Mouse (Mus musculus) embryonic stem cell, embryonic (primary cell): ENCODE results near the gene Tsc22d4.

Experiments
- CTCF ChIA-PET, 4 experiments: fragments of 300-600 bp in 2 of 4; fragments of 350-600 bp in 2 of 4; sonication (Branson Sonifier 250); formaldehyde crosslinking; loops; one replicate each; lab custom pipeline; 2022; ENCODE audit warnings: inconsistent platforms in 2 of 4; lab: Charles Lee
- POLR2A ChIA-PET, 4 experiments: fragments of 300-600 bp in 2 of 4; fragments of 350-600 bp in 2 of 4; sonication (Branson Sonifier 250); formaldehyde crosslinking; loops; one replicate each; lab custom pipeline; 2022; ENCODE audit warnings: antibody characterized with exemption in 4 of 4, inconsistent platforms in 1 of 4; lab: Charles Lee

The Tsc22d4 gene

DNA sequence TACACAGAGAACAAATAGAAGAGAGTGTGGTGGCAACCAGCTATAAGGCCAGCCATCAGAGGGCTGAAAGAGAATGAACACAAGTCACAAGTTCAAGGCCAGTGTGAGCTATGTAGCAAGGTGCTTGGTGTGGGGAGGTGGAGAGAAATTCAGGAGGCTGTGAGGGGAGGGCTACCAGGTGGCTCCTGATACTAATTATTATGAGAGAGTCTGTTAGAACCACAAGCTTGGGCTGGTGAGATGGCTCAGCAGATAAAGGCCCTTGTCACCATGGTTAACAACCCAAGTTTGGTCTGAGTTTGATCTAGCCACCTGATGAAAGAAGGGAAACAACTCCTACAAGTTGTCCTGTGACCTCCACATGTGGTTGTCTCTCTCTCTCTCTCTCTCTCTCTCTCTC lies 27.2 kb downstream of the Tsc22d4 start:
- CTCF ChIA-PET = interaction anchor here (0.6 to 1.8 kb wide), 10 partner anchors 13 to 469 kb away, joined by 3 to 7 read pairs (median 3); no protein-coding TSS in a partner anchor
- POLR2A ChIA-PET = interaction anchor here in 2 of 4 experiments (1.2 to 6.2 kb wide), 5 partner anchors 8 to 14 kb away, joined by 3 to 44 read pairs (median 4); partner anchors contain the start of genes Mepce (in 1 of the 2) and Zcwpw1 (in 1 of the 2)

DNA sequence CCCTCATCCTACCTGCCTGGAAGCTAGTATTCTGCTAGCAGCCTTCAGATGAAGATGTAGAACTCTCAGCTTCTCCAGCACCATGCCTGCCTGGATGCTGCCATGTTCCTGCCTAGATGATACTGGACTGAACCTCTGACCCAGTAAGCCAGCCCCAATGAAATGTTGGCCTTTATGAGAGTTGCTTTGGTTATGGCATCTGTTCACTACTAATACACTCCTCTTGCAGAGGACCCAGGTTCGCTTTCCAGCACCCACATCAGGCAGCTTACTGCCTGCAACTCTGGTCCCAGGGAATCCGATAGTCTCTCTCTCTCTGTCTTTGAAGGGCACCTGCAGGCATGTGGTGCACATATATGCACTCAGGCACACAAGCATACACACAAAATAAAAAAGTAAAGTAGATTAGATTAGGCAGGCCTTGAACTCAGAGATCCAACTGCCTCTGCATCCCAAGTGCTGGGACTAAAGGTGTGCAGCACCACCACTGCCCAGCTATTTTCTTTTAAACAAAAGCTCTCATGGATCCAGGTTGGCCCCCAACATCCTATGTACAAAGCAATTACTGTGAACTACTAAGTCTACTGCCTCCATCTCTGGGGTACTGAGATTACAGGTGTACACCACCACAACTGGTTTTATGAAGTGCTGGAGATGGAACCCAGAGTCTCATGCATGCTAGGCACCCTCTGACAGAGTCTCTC lies 30.2 kb downstream of the Tsc22d4 start:
- CTCF ChIA-PET = interaction anchor here in 3 of 4 experiments (0.6 to 4.0 kb wide), 17 partner anchors 10 to 1961 kb away, joined by 3 to 20 read pairs (median 6); partner anchors contain the start of genes Micall2 (in 1 of the 3), Nyap1 (in 1 of the 3), Pop7 (in 1 of the 3) and Sap25 (in 1 of the 3)
- POLR2A ChIA-PET = interaction anchor here (0.7 to 6.2 kb wide), 27 partner anchors 8 to 380 kb away, joined by 3 to 52 read pairs (median 4); partner anchors contain the start of genes Mepce (in 2 of the 4), Tsc22d4 (in 2 of the 4), Zcwpw1 (in 2 of the 4) and Agfg2 (in 1 of the 4)

DNA sequence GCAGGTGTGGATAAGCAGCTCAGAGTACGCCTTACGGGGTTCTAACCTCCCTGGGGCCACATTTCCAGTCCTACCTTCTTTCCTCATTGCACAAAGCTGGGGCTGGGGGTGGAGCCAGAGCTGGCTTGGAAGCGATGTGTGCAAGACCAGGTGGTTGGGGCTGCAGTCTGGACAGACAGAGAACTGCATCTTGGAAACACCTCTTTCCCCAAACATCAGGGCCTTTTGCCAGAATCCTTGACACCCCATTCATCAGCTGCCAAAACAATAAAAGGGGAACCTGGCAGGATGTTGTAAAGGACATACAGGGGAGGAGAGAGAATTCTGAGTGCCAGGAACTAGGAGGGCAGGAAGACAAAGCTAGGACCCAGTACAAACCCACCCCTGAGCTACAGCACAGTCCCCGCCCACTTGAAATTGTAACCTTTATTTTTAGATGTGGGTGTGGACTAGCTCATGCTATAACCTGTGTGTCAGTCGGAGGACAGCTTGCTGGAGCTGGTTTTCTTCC lies 30.9 kb downstream of the Tsc22d4 start:
- POLR2A ChIA-PET = interaction anchor here (0.6 to 6.2 kb wide), 50 partner anchors 9 to 1819 kb away, joined by 3 to 52 read pairs (median 4); partner anchors contain the start of genes Pop7 (in 3 of the 4), Tsc22d4 (in 3 of the 4), Mepce (in 2 of the 4) and Zcwpw1 (in 2 of the 4)
- CTCF ChIA-PET = interaction anchor here in 3 of 4 experiments (0.5 to 4.0 kb wide), 26 partner anchors 8 to 1960 kb away, joined by 3 to 20 read pairs (median 4); partner anchors contain the start of genes Sap25 (in 2 of the 3), Micall2 (in 1 of the 3), Nyap1 (in 1 of the 3) and Pop7 (in 1 of the 3)

DNA sequence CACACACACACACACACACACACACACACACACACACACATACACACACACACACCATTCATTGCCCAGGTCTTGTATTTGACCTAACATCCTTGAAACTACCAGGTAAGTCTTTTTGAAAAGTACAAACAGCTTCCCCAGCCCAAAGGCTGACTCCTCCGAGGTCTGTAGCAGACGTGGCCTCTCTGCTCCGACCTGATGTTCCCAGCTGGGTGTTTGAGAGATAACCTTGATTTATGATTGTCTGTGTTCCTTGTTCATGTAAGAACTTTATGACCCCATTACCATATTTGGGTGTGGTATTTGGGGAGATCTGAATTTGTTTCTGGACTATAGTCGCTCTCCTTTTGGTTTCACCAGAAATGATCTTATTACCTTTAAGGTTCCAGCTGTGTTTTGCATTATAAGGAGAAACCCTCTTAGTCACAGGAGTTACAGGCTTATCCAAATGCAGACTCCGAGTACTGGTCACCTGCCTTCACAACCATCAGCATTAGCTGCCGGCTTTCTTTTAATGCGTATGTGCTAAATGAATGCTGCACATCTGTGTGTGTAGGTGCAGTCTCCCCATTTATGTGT lies 31.8 kb downstream of the Tsc22d4 start:
- POLR2A ChIA-PET = interaction anchor here (0.5 to 6.2 kb wide), 44 partner anchors 8 to 1820 kb away, joined by 3 to 52 read pairs (median 4); partner anchors contain the start of genes Pop7 (in 3 of the 4), Tsc22d4 (in 3 of the 4), Mepce (in 2 of the 4) and Zcwpw1 (in 2 of the 4)
- CTCF ChIA-PET = interaction anchor here in 3 of 4 experiments (0.6 to 4.0 kb wide), 16 partner anchors 9 to 473 kb away, joined by 3 to 20 read pairs (median 6); partner anchors contain the start of genes Sap25 (in 2 of the 3), Pcolce (in 1 of the 3) and Pop7 (in 1 of the 3)

DNA sequence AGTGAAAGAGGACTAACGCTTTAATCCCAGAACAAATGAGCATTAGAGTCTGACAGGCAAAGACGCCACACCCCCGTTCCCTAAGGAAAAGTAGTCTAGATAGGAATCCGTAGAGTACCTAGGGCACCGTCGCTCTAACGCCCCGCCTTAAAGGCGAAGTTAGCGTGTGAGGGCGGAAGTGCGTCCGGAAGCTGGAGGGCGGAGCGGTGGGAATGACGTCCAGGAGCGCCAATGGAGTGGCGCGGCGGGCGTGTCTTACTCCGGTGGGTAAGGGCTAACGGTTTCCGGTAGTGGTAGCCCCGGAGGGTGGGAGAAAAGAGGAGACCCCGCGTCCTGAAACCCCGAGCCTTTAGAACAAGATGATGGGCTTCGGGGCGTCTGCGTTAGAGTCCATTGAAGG lies 33.1 kb downstream of the Tsc22d4 start, which contains the start of gene Ppp1r35:
TSS of gene Ppp1r35 (plus strand) at position 215 of the 400 bp plus-strand sequence.
- ChIA-PET CTCF (interaction anchor here in 3 of 4 experiments (0.5 to 1.2 kb wide), 8 partner anchors 12 to 137 kb away, joined by 3 to 5 read pairs (median 3); partner anchors contain the start of genes Nyap1 (in 1 of the 3) and Sap25 (in 1 of the 3)), POLR2A (interaction anchor here (0.5 to 4.0 kb wide), 21 partner anchors 8 to 707 kb away, joined by 3 to 52 read pairs (median 3); partner anchors contain the start of genes Agfg2 (in 1 of the 4), Mepce (in 1 of the 4), Pop7 (in 1 of the 4) and Serpine1 (in 1 of the 4))

DNA sequence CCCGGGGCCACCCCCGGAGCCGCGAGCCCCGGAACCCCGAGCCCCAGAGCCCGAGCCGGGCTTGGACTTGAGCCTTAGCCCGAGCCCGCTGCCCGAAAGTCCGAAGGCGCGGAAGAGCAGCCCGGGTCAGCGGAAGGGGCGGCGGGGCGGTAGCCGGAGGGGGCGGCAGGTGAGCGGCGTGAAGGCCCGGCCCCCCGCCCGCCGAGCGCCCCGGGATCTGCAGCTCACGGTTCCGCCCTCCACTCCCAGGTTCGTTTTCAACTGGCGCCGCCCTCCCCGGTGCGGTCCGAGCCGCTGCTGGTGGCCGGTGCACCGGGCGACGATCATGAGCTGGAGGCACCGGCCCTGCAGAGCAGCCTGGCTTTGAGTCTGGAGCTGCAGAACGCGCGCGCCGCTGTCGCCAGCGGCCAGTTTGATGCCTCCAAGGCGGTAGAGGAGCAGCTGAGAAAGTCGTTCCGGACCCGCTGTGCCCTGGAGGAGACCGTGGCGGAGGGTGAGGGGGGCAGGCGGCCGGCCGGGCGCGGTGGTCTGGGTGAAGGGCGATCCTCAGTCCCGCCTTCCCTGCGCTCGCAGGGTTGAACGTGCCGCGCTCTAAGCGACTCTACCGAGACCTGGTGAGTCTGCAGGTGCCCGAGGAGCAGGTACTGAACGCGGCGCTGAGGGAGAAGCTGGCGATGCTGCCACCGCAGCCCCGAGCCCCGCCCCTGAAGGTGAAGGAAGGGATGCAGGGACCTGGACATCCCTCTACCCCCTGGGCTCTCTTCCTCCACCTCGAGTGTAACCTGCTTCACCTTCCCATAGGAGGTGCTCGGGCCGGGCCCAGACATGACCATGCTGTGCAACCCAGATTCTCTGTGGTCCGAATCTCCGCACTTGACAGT lies 33.8 kb downstream of the Tsc22d4 start:
- ChIA-PET CTCF (interaction anchor here in 3 of 4 experiments (0.5 to 1.2 kb wide), 9 partner anchors 13 to 420 kb away, joined by 3 to 5 read pairs (median 3); partner anchors contain the start of genes Nyap1 (in 1 of the 3) and Sap25 (in 1 of the 3)), POLR2A (interaction anchor here (0.5 to 4.0 kb wide), 22 partner anchors 7 to 707 kb away, joined by 3 to 52 read pairs (median 3); partner anchors contain the start of genes Agfg2 (in 1 of the 4), Mepce (in 1 of the 4), Pop7 (in 1 of the 4) and Serpine1 (in 1 of the 4))

DNA sequence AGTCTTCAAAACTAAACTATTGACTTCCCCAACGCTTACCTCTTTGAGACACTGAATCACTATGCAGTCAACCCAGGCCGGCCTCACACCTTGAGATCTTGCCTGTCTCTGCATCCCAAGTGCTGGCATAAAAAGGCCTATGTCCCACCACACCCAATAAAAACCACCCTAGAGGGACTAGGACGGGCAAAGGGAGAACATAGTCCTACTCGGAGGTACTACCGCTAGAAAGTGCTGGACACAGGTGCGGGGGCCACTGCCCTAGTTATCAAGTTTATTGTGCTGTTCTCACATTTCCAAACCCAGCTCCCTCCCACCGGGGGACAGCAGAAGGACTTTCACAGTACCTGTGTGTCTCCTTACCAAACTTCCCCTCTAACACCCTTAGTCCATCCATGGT lies 36.1 kb downstream of the Tsc22d4 start:
- ChIA-PET POLR2A (interaction anchor here in 1 of 4 experiments (0.8 to 1.3 kb wide), 3 partner anchors 8 to 260 kb away, joined by 3 read pairs; no protein-coding TSS in a partner anchor), CTCF (interaction anchor here in 1 of 4 experiments (1.6 kb wide), 1 partner anchor 21 kb away, joined by 5 read pairs; no protein-coding TSS in a partner anchor)

DNA sequence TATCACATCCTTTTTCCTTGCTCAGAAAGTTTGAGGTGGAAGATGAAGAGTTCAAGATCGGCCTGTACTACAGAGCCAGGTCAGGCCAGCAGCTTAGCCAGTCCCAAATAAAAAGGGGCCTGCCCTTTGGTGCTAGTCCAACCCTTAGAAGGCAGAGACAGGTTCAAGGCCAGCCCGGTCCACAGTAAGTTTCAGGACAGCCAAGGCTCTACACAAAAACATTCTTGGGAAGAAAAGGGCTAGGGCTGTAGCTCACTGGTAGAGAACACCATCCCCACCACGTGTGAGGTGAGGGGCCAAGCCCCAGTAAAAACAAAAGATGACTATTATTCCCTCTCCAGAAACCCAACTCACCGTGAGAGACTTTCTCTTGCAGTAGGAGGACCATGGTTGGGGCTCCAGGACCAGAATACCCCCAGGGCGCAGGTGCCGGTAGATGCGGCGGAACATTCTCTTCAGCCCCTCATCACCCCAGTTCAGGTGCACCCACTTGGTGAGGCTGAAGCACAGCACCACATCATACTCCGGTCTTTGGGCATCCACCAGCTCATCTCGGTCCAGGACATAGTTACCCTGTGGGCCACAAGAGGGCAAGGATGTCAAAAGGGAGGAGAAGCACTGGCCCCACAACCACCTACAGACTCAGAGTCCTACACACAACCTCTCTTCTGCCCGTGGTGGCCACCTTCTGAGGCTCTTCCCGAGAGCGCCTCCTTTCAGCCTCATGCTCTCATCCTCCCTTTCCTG lies 37.4 kb downstream of the Tsc22d4 start:
- CTCF ChIA-PET = interaction anchor here in 1 of 4 experiments (0.5 to 1.6 kb wide), 4 partner anchors 23 to 721 kb away, joined by 3 to 5 read pairs (median 3); no protein-coding TSS in a partner anchor
- POLR2A ChIA-PET = interaction anchor here in 1 of 4 experiments (1.0 to 4.6 kb wide), 3 partner anchors 8 to 387 kb away, joined by 3 to 44 read pairs (median 3); no protein-coding TSS in a partner anchor

DNA sequence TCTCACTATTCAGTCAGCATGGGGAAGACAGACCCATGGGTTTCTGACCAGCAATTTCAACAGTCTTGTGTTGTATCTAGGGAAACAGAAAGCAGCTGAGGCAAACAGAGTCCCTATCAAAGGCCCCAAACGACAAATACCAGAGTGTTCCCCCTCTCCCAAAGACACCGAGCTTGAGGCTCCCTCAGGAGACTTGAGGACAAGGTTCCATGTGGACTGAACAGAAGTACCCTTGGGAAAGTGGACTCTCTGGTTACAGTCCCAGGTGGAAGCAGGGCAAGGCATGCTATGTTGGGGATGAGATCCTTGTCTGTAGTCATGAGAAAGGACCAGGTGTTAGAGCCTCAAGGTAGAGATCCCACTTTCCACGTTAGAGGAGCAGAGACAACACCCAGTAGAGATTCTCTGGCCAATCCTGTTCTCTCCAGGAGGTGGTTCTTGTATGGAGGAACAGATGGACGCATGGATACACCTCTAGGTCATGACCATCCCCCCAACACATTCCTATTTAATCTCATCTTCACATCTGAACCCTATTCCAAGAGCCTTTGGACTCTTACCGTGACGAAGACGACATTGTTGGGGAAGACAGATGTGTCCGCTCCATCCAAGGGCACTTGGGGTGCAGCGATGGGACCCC lies 38.5 kb downstream of the Tsc22d4 start:
- CTCF ChIA-PET = interaction anchor here in 3 of 4 experiments (0.5 to 0.7 kb wide), 4 partner anchors 29 to 623 kb away, joined by 3 to 4 read pairs (median 3); no protein-coding TSS in a partner anchor
- POLR2A ChIA-PET = interaction anchor here in 2 of 4 experiments (0.7 to 4.6 kb wide), 4 partner anchors 9 to 156 kb away, joined by 3 to 44 read pairs (median 4); partner anchors contain the start of genes Fbxo24 (in 1 of the 2), Lrch4 (in 1 of the 2) and Nyap1 (in 1 of the 2)

DNA sequence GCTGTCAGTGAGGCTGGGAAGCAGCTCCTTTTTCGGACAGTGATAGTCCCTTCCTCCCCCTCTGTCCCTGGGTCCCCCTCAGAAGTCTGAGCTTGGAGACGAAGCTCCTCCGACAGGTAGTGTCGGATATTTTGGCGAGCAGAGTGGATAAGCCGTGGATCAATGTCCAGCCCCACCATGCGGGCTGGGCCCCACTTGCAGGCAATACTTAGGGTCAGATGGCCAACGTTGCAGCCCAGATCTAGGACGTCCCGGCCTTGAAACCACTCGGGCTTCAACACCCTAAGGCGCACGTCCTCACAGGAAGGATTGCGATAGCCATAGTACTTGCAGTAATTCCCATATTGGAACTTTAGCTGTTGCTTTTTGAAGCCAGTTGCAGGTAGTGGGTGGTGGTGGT lies 39.0 kb downstream of the Tsc22d4 start:
- POLR2A ChIA-PET = interaction anchor here in 1 of 4 experiments (1.2 to 4.6 kb wide), 4 partner anchors 10 to 300 kb away, joined by 3 to 44 read pairs (median 4); partner anchors contain the start of genes Fbxo24, Lrch4, Nyap1 and Zkscan1
- CTCF ChIA-PET = interaction anchor here in 3 of 4 experiments (0.5 to 0.7 kb wide), 3 partner anchors 29 to 184 kb away, joined by 3 to 4 read pairs (median 3); no protein-coding TSS in a partner anchor

DNA sequence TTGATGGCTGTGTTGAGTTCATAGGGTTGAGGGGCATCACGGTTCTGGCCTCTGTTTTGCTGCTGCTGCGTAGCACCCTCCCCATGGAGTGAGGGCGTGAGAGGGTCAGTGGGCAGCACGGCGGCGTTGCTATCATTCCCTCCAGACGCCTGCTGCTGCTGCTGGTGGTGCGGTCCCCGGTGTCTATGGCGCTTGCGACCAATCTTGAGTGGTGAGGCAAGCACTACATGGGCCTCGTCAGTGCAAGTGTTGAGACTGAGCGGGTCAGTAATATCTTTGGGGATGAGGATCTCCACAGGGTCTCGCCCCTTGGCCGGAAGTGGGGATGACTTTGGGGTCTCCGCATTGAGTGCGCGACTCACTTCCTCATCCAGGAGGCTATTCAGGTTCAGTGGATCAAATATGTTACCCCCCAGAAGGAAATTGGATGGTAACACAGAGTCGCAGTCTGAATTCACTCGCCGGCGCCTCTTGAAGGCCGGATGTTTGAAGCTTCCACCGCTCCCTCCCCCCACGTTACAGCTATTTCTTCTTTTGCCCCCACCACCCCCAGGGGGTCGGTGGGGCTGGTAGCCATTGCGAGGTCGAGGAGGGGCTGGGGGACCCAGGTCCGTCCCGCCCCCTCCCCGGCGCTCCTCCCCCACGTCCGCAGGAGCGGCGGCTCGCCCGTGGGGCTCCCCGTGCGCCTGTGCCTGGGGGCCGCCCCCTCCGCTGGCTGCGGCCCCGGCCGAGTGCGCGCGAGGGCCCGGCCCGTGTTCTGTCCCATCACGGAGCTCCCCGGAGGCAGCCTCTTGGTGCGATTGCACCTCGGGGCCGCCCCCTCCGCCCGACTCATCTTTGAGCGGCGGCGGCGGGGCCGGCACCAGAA lies 39.9 kb downstream of the Tsc22d4 start:
- ChIA-PET CTCF (interaction anchor here in 1 of 4 experiments (1.9 kb wide), 1 partner anchor 15 kb away, joined by 6 read pairs; no protein-coding TSS in a partner anchor), POLR2A (interaction anchor here in 3 of 4 experiments (0.6 to 4.6 kb wide), 26 partner anchors 8 to 448 kb away, joined by 3 to 52 read pairs (median 4); partner anchors contain the start of genes Fbxo24 (in 2 of the 3), Lrch4 (in 2 of the 3), Pop7 (in 2 of the 3) and Zkscan1 (in 2 of the 3))

DNA sequence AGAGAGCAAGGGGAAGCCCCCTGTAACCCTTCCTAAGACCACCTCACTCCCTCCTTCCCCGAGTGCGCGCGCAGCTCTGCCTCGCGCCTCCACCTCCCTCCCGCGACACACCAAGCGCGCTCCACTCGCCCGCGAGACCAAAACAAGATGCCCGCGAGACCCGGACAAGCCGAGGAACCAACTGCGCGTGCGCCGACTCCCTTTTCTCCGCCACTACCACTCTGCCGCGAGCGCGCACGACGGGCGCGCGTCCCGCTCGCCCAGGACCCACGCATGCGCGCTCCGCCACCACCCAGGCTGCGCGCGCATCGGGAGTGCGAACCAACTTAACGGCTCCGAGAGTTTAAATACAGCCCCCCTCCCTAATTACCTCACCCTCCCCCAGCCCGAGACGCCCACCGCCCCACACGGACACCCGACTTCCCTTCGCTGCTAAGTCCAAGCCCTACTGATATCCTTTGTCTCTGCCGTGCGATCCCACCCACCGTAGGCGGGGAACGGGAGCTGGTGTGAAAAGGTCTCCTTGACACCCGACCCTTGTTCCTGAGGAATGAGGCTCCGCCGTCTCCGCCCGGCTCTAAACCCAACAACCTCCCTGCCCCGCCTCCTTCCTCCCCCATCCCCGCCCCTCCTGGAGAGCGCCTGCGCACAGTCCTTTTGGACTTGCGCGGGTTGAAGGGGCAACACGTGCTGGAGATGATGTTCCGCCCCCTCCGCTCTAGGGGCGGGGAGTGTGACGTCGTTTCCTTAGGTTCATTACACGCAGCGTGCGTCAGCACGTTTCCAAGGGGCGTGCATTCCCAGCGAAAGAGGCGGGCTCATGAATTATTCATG lies 40.8 kb downstream of the Tsc22d4 start:
- ChIA-PET POLR2A (interaction anchor here (0.5 to 4.6 kb wide), 44 partner anchors 9 to 1851 kb away, joined by 3 to 52 read pairs (median 3); partner anchors contain the start of genes Pop7 (in 2 of the 4), Zkscan1 (in 2 of the 4), Agfg2 (in 1 of the 4) and Ephb4 (in 1 of the 4)), CTCF (interaction anchor here in 2 of 4 experiments (0.6 to 1.9 kb wide), 5 partner anchors 16 to 430 kb away, joined by 3 to 6 read pairs (median 3); no protein-coding TSS in a partner anchor)
